Mouse (Mus musculus) CD4-positive, CD25-positive, alpha-beta regulatory T cell, adult 4 months (primary cell): ENCODE data around the gene Ccl21b. TPM values are rescaled to one million over a fixed set of nuclear protein-coding genes. Genes with fewer than 3 reads are reported as not detected.
"Not testable (repeated sequence)": the region's sequence is repeated elsewhere in the genome, so short reads cannot be mapped to it uniquely, and the experiment has no call there.

Experiments
- ATAC-seq: one replicate; pipeline ENCODE4 v1.8.0; 2017
- polyA plus RNA-seq, 2 experiments: library from polyadenylated mRNA; unstranded; fragments of 100-300 nt; shearing (Covaris generic); gene quantifications; one replicate each; pipeline ENCODE4 v1.2.1; 2017

The Ccl21b gene
- polyA plus RNA-seq, result not detected

DNA sequence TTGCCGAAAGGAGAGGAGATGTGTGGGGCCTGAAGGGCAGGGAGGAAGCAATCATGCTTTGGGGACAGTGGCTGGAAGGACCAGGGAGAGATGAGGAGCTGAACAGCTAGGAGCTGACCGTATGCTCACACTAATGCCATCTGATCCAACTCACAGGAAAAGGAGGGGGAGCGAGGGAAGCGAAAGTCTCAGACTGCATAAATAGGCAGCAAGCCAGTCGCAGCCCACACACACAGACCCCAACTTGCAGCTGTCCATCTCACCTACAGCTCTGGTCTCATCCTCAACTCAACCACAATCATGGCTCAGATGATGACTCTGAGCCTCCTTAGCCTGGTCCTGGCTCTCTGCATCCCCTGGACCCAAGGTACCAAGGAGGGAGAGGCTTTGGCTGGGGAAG lies at the start of gene Ccl21b:
Ccl21b (plus strand) TSS at position 301 of the 400 bp plus-strand sequence.
- not testable (repeated sequence) for ATAC-seq

DNA sequence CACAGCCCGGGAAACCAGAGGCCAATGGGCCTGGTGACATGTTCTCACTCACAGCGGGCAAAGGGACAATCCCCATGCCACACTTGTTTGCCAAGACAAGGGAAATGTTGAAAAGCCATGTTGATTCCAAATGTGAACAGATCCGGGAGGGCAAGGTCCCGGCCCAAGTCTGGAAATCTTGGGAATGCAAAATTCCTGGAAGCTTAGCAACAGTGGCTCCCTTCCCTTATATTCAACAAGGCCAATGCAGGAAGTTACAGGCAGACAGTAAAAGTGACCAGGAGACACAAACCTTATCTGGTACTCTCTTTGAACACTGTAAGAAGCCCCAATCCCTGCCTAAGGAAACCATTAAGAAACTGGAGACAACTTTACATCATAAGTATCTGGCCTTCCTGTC lies 15.2 kb upstream of the Ccl21b start, which contains the start of gene Gm10600:
Gm10600 (plus strand) TSS at position 301 of the 400 bp plus-strand sequence.
- ATAC-seq, result not testable (repeated sequence)

DNA sequence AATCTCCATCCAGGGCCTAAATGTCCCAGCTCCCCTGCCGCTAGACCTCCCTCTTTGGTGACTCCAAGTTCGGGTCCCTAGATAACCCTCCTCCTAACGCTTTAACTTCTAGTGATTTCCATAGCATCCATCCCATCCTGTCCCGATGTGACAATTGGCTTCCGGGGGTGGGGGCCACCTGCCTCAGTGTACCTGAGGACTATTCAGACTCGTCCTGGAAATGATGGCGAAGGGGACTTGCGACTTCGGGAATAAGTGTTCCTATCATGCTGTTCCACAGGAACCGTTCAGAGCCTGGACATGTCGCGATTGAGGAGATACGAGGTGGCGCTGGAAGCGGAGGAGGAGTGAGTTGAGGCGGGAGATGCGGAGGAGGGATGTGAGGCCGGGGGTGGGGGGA lies 38.4 kb downstream of the Ccl21b start, which contains the start of gene Gm21953:
Gm21953 (plus strand) TSS at position 301 of the 400 bp plus-strand sequence.
- not testable (repeated sequence) for ATAC-seq

Other genes with a start within 250 kb of the Ccl21b start
- not detected for gene Gm21093, start 221.0 kb upstream of the Ccl21b start, polyA plus RNA-seq
- not detected for gene Gm3893, start 164.6 kb upstream of the Ccl21b start, polyA plus RNA-seq
- gene Gm13304, start 140.9 kb upstream of the Ccl21b start, polyA plus RNA-seq, result not detected
- not detected for gene Gm13306, start 102.3 kb upstream of the Ccl21b start, polyA plus RNA-seq
- gene Gm13305, start 87.2 kb upstream of the Ccl21b start, polyA plus RNA-seq, result not detected
- gene Gm10600, start 15.1 kb upstream of the Ccl21b start, polyA plus RNA-seq, result not detected
- not detected for gene Gm21953, start 38.5 kb downstream of the Ccl21b start, polyA plus RNA-seq
- gene Fam205a3, start 62.6 kb downstream of the Ccl21b start, polyA plus RNA-seq, result not detected
- not detected for gene Gm21586, start 183.6 kb downstream of the Ccl21b start, polyA plus RNA-seq
- gene Gm2163, start 211.0 kb downstream of the Ccl21b start, polyA plus RNA-seq, result not detected